Mouse (Mus musculus) gastrocnemius, postnatal 14 days (tissue): Measurements from ENCODE around the gene C1qc. TPM values are rescaled to one million over a fixed set of nuclear protein-coding genes. Genes with fewer than 3 reads are reported as not detected.

Experiments used
- DNase-seq: peaks from one replicate; pipeline ENCODE4 v3.0.0; 2021; ENCODE audit warnings: mixed read lengths
- intact Hi-C: fragments of 180-260 bp; cut with DNase I; formaldehyde crosslinking; loops from one replicate; pipeline ENCODE4 v1.15.1; 2025; ENCODE audit warnings: low total_unique reads
- long read RNA-seq, 2 experiments: library from polyadenylated mRNA; stranded (forward); transcript quantifications; one replicate each; pipeline ENCODE4 v2.0.0; 2021
- total RNA-seq, 2 experiments: library from RNA; stranded (reverse); gene quantifications; 2 replicates each; pipeline ENCODE4 v1.2.3; 2021

The C1qc gene
- 10 to 100 TPM; 15.2 to 18.1 TPM for total RNA-seq
- long read RNA-seq, experiment 1, transcript C1qc-201 (3 exons, 1,203 nt) = major isoform, 12 of 13 reads
- long read RNA-seq, experiment 1, partial matches to known transcripts = 1 of 13 reads
- long read RNA-seq, experiment 1, other reads (novel, unspliced or antisense) = 0 of 13 reads
- long read RNA-seq, experiment 2, transcript C1qc-201 (3 exons, 1,203 nt) = major isoform, 24 of 28 reads
- long read RNA-seq, experiment 2, partial matches to known transcripts = 3 of 28 reads
- long read RNA-seq, experiment 2, other reads (novel, unspliced or antisense) = 1 of 28 reads

- intact Hi-C loops = no loop called here
- DNase-seq = no peak
Observed at GRCm38 (mm10) chr4:136892811-136893210, at the start of gene C1qc. TSS of gene C1qc (minus strand) at chr4:136893065.

- no peak for DNase-seq
- intact Hi-C loops = no loop called here
Observed at GRCm38 (mm10) chr4:136937935-136938334, 45.1 kb upstream of the C1qc start.

GRCm38 (mm10) chr4:136937344-136937743 is 44.5 kb upstream of the C1qc start:
- intact Hi-C loops = no loop called here
- no peak for DNase-seq

- peak; percentile 42 for DNase-seq
- intact Hi-C loops = no loop called here
Observed at GRCm38 (mm10) chr4:136934746-136935613, 42.1 kb upstream of the C1qc start.

- intact Hi-C loops = no loop called here
- DNase-seq = no peak
Observed at GRCm38 (mm10) chr4:136930474-136930873, 37.6 kb upstream of the C1qc start.

GRCm38 (mm10) chr4:136928928-136929327 is 36.1 kb upstream of the C1qc start:
- intact Hi-C loops = loop anchor here (5.0 kb wide), 1 partner anchor 143 kb away; no protein-coding TSS in a partner anchor
- no peak for DNase-seq

GRCm38 (mm10) chr4:136925804-136926203 is 32.9 kb upstream of the C1qc start:
- intact Hi-C loops = loop anchor here (5.0 kb wide), 1 partner anchor 146 kb away; no protein-coding TSS in a partner anchor
- DNase-seq = no peak

GRCm38 (mm10) chr4:136924529-136924928 is 31.7 kb upstream of the C1qc start:
- DNase-seq = peak; percentile 61
- intact Hi-C loops = no loop called here

- intact Hi-C loops = no loop called here
- DNase-seq = no peak
Observed at GRCm38 (mm10) chr4:136919526-136919925, 26.7 kb upstream of the C1qc start.

GRCm38 (mm10) chr4:136918834-136919233 is 26.0 kb upstream of the C1qc start:
- intact Hi-C loops = no loop called here
- no peak for DNase-seq

GRCm38 (mm10) chr4:136917165-136917524 is 24.3 kb upstream of the C1qc start:
- DNase-seq = no peak
- intact Hi-C loops = no loop called here

GRCm38 (mm10) chr4:136916359-136917164 is 23.7 kb upstream of the C1qc start:
- intact Hi-C loops = no loop called here

GRCm38 (mm10) chr4:136912841-136913240 is 20.0 kb upstream of the C1qc start:
- intact Hi-C loops = no loop called here
- DNase-seq = no peak

More at GRCm38 (mm10) chr4:136916359-136917164, 23.7 kb upstream of the C1qc start:
- no peak for DNase-seq

GRCm38 (mm10) chr4:136911804-136912203 is 18.9 kb upstream of the C1qc start:
- intact Hi-C loops = no loop called here
- no peak for DNase-seq

- intact Hi-C loops = no loop called here
- no peak for DNase-seq
Observed at GRCm38 (mm10) chr4:136911211-136911646, 18.4 kb upstream of the C1qc start.

- intact Hi-C loops = loop anchor here (5.0 kb wide), 1 partner anchor 164 kb away; no protein-coding TSS in a partner anchor
- DNase-seq = no peak
Observed at GRCm38 (mm10) chr4:136907809-136908208, 14.9 kb upstream of the C1qc start.

GRCm38 (mm10) chr4:136907033-136907432 is 14.2 kb upstream of the C1qc start:
- intact Hi-C loops = loop anchor here (5.0 kb wide), 1 partner anchor 165 kb away; no protein-coding TSS in a partner anchor
- peak; percentile 53 for DNase-seq

- intact Hi-C loops = loop anchor here (5.0 kb wide), 1 partner anchor 167 kb away; no protein-coding TSS in a partner anchor
- no peak for DNase-seq
Observed at GRCm38 (mm10) chr4:136904767-136905539, 12.1 kb upstream of the C1qc start.

- no peak for DNase-seq
- intact Hi-C loops = no loop called here
Observed at GRCm38 (mm10) chr4:136899154-136899553, 6.3 kb upstream of the C1qc start.
